Mouse (Mus musculus) liver, adult 2 months (tissue): ENCODE results near the gene Mark2. TPM values are rescaled to one million over a fixed set of nuclear protein-coding genes. Genes with fewer than 3 reads are reported as not detected.
A peak's percentile ranks its signal among the peaks of the same experiment; 100 is the strongest.

ENCODE experiments used
- DNase-seq: peaks from one replicate; pipeline ENCODE4 v3.0.0-alpha.2; 2011; ENCODE audit warnings: low read depth, low spot score; ENCODE audit errors: extremely low read depth
- H3K27ac ChIP-seq: fragments of 200-500 bp; replicated peaks from 2 replicates; pipeline ENCODE4 v1.5.1; 2012; ENCODE audit warnings: low read depth, mild to moderate bottlenecking, control low read depth, inconsistent platforms, low read length; ENCODE audit not compliant: insufficient read depth
- H3K27me3 ChIP-seq: fragments of 200-500 bp; 2 replicates; pipeline ENCODE4 v1.6.1; 2012; ENCODE audit warnings: mild to moderate bottlenecking, moderate library complexity, low read length, inconsistent platforms; ENCODE audit not compliant: control insufficient read depth, insufficient read depth
- H3K36me3 ChIP-seq: fragments of 200-500 bp; 2 replicates; pipeline ENCODE4 v1.6.1; 2012; ENCODE audit warnings: low read length, inconsistent platforms; ENCODE audit not compliant: control insufficient read depth, insufficient read depth
- H3K4me1 ChIP-seq: fragments of 200-500 bp; 2 replicates; pipeline ENCODE4 v1.6.1; 2011; ENCODE audit warnings: low read length; ENCODE audit not compliant: control insufficient read depth, insufficient read depth
- H3K4me3 ChIP-seq: fragments of 200-500 bp; 2 replicates; pipeline ENCODE4 v1.5.1; 2011; ENCODE audit warnings: low read depth, mild to moderate bottlenecking, control low read depth, low read length, moderate library complexity; ENCODE audit not compliant: insufficient read depth
- H3K79me2 ChIP-seq: fragments of 200-500 bp; 2 replicates; pipeline ENCODE4 v1.6.1; 2012; ENCODE audit warnings: inconsistent platforms, mild to moderate bottlenecking, low read length, moderate library complexity; ENCODE audit not compliant: control insufficient read depth, insufficient read depth
- H3K9ac ChIP-seq: fragments of 200-500 bp; 2 replicates; pipeline ENCODE4 v1.6.1; 2012; ENCODE audit warnings: low read depth, mild to moderate bottlenecking, control low read depth, inconsistent platforms, low read length
- CTCF ChIP-seq: fragments of 200-500 bp; IDR thresholded peaks from 2 replicates; pipeline ENCODE4 v1.5.1; 2011; ENCODE audit warnings: low read depth, low read length, control low read depth
- POLR2A ChIP-seq: fragments of 200-500 bp; IDR thresholded peaks from 2 replicates; pipeline ENCODE4 v1.6.1; 2011; ENCODE audit warnings: low read length, control low read depth; ENCODE audit not compliant: insufficient read depth; ENCODE audit errors: extremely low read depth
- WGBS: fragments of 180-500 bp; shearing (Covaris S2); methylation state at CpG from one replicate; pipeline ENCODE4 v1.1.7; 2018; 5-methylcytosine and 5-hydroxymethylcytosine counted together
- polyA plus RNA-seq: library from polyadenylated mRNA; depleted of rRNA; stranded (reverse); fragments of >200 nt; gene quantifications from 2 replicates; pipeline ENCODE4 v1.2.3, GENCODE M21; 2012; rRNA removed
- total RNA-seq: library from RNA; depleted of rRNA; stranded (reverse); fragments of >200 nt; gene quantifications from 2 replicates; pipeline ENCODE4 v1.2.3, GENCODE M21; 2014; rRNA removed

Gene Mark2
- total RNA-seq: 4.6 and 7.0 TPM in 2 replicates
- 17.2 and 19.8 TPM in 2 replicates for polyA plus RNA-seq

DNA sequence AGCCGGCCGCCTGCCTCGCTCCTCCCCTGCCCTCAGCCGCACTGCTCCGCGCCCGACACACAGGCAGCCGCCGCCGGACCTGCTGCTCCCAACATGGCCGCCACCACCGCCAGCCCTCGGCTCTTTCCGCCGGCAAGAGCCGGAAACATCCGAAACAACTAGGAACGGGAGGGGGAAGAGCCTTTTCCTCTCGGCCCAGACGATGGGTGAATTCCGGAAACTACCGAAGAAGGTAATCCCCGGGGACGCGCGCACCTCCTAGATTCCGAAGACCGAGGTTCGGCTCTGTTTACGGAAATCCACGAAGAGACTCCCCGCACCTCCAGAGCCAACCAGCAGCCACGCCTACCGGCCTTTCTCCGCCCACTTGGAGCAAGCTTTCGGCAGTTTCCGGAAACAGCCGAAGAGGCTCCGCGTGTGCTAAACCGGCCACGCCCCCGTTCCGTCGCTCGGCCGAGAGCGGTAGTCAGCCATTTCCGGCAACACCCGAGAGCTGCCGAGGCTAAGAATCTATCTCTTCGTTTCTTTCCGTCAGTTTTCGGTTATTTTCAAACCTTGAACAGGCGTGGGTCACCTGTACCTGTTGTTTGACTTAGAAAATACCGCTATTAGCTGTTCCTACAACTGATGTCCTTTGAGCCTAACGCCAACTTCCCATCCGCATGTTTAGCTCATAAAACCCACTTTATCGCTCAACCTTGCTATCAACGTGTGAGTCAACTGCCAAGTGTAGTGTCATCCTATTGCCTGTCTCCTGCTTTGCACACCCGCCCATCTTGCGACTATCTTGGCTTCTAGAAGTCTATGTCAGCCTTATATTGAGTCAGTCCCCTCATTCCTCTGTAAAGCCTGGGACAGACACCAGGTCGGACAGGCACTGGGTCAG lies at the start of gene Mark2:
Mark2 (minus strand) TSS at position 349 of the 886 bp plus-strand sequence.
- Histone ChIP-seq H3K36me3 (no peaks in the 10 kb centered on the region), H3K4me1 (peaks cover 23% of the 10 kb centered on the region), H3K4me3 (peak within 1 kb of the TSS; percentile 82), H3K27ac (peak within 1 kb of the TSS; percentile 37), H3K79me2 (peaks cover 35% of the 10 kb centered on the region), H3K9ac (peak within 1 kb of the TSS; percentile 88), H3K27me3 (no peaks in the 10 kb centered on the region)
- DNase-seq: peak; percentile 94
- WGBS: 1% methylated on average over 63 of the region's 63 CpGs
- TF ChIP-seq POLR2A: peak; percentile 48; the same call in 1 of the 2 replicates
- TF ChIP-seq CTCF: no peak

GRCm38 (mm10) chr19:7388488-7388887 lies 46.8 kb upstream of the Mark2 start:
- no peak for DNase-seq
- H3K36me3 ChIP-seq: no peaks in the 10 kb centered on the region
- H3K4me3 ChIP-seq: no peak overlapping the region
- no peak overlapping the region for H3K27ac ChIP-seq
- H3K9ac ChIP-seq: no peak overlapping the region
- no peaks in the 10 kb centered on the region for H3K4me1 ChIP-seq
- WGBS: 84% methylated on average over 6 of the region's 6 CpGs
- H3K79me2 ChIP-seq: no peaks in the 10 kb centered on the region
- no peak for TF ChIP-seq CTCF
- TF ChIP-seq POLR2A: no peak
- no peaks in the 10 kb centered on the region for H3K27me3 ChIP-seq

GRCm38 (mm10) chr19:7386042-7386441 lies 44.4 kb upstream of the Mark2 start:
- TF ChIP-seq POLR2A: no peak
- no peak for TF ChIP-seq CTCF
- 76% methylated on average over 2 of the region's 2 CpGs for WGBS

GRCm38 (mm10) chr19:7382903-7383865 lies 41.5 kb upstream of the Mark2 start, which contains the start of gene Spindoc:
Gene Spindoc (minus strand): TSS chr19:7382994.
- Histone ChIP-seq H3K4me3 (peak within 1 kb of the TSS; percentile 87), H3K4me1 (no peaks in the 10 kb centered on the region; the same call in 1 of the 2 replicates), H3K36me3 (no peaks in the 10 kb centered on the region), H3K27ac (0 out of 2 replicates have a peak within 1 kb of the TSS, but pooled peaks have one; percentile 2), H3K79me2 (peaks cover 2% of the 10 kb centered on the region; the same call in 1 of the 2 replicates), H3K27me3 (no peaks in the 10 kb centered on the region), H3K9ac (peak within 1 kb of the TSS; percentile 85)
- peak; percentile 71 for DNase-seq
- TF ChIP-seq CTCF (no peak), POLR2A (peak; percentile 72)
- WGBS: 5% methylated on average over 52 of the region's 52 CpGs

More at GRCm38 (mm10) chr19:7386042-7386441, 44.4 kb upstream of the Mark2 start:
- DNase-seq: no peak
- Histone ChIP-seq H3K4me1 (no peaks in the 10 kb centered on the region; the same call in 1 of the 2 replicates), H3K27me3 (no peaks in the 10 kb centered on the region), H3K4me3 (no peak overlapping the region), H3K79me2 (no peaks in the 10 kb centered on the region), H3K9ac (no peak overlapping the region), H3K36me3 (no peaks in the 10 kb centered on the region), H3K27ac (no peak overlapping the region)

DNA sequence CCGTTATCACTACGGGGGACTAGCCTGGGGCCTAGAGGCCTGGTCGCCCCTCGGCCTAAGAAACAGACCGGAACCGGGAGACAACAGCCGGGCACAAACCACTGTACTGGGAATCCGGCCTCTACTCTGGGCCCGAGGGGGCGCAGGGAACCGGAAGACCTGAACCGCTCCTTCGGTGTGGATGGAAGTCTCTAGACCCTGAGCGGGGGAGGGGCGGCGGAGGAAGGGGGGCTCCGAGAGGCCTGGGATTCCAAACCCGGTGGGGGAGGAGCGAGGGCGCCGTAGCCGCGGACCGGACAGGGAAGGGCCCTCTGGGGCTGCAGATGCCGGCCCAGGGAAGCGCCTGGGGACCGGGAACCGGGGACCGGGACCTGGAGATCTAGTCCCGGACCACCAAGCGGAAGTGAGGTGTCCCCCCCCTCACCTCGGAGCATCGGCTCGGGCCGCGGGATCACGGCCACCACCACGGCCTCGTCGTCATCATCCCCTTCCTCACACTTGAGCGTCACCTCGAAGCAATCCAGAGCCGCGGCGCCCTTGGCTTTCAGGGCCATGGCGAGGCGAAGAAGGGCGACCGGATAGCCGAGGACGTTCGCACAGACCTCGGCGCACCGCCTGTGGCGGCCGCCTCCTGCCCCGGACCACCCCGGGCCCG lies 40.7 kb upstream of the Mark2 start:
- TF ChIP-seq POLR2A: no peak
- no peak for TF ChIP-seq CTCF
- no peak for DNase-seq
- 1% methylated on average over 59 of the region's 60 CpGs for WGBS

More for the DNA sequence above, 40.7 kb upstream of the Mark2 start:
- Histone ChIP-seq H3K9ac (peak overlapping the region; percentile 85), H3K4me1 (no peaks in the 10 kb centered on the region; the same call in 1 of the 2 replicates), H3K79me2 (peaks cover 2% of the 10 kb centered on the region; the same call in 1 of the 2 replicates), H3K27ac (0 out of 2 replicates have a peak overlapping the region, but pooled peaks have one; percentile 2), H3K36me3 (no peaks in the 10 kb centered on the region), H3K27me3 (no peaks in the 10 kb centered on the region), H3K4me3 (peak overlapping the region; percentile 87)
